Mouse (Mus musculus): ENCODE measurements around the gene RPS10-NUDT3.

GRCm38 (mm10) chr17:27603036-27603435 lies 32.0 kb downstream of the RPS10-NUDT3 start:
- no peak for TF ChIP-seq CTCF (IDR thresholded peaks at IDR 0.05; ENCODE audit: low read depth)
- TF ChIP-seq EP300 (optimal IDR thresholded peaks at IDR 0.05), result no peak

Data from stomach, postnatal 0 days (tissue).